Mouse (Mus musculus) thymus, adult 2 months (tissue): ENCODE results near the gene Acsl6.

Source experiments
- CTCF ChIP-seq: fragments of 200-500 bp; IDR thresholded peaks from 2 replicates; pipeline ENCODE4 v1.5.1; 2012; ENCODE audit warnings: mild to moderate bottlenecking, control low read depth, low read length, moderate library complexity, borderline replicate concordance; ENCODE audit not compliant: control insufficient read depth, poor library complexity, insufficient read depth; ENCODE audit errors: extremely low read depth
- POLR2A ChIP-seq: fragments of 200-500 bp; IDR thresholded peaks from 2 replicates; pipeline ENCODE4 v1.6.1; 2012; ENCODE audit warnings: mild to moderate bottlenecking, low read length, control low read depth, moderate library complexity; ENCODE audit not compliant: control insufficient read depth, poor library complexity, insufficient read depth; ENCODE audit errors: extremely low read depth

GRCm38 (mm10) chr11:54269191-54269896 lies 34.3 kb upstream of the Acsl6 start:
- TF ChIP-seq CTCF = no peak
- TF ChIP-seq POLR2A = no peak
